Mouse (Mus musculus) limb, embryonic 13.5 days (tissue): ENCODE results near the gene Gimap4. TPM values are rescaled to one million over a fixed set of nuclear protein-coding genes. Genes with fewer than 3 reads are reported as not detected.

Experiments used
- ATAC-seq: fragments of 200-750 bp; cut with Nextera tagmentation; 2 replicates; pipeline ENCODE4 v1.8.0; 2017; ENCODE audit warnings: low read depth, moderate number of reproducible peaks, moderate TSS enrichment; ENCODE audit not compliant: low FRiP score
- H3K27ac ChIP-seq: fragments of 300-500 bp; sonication (generic); 2 replicates; pipeline ENCODE4 v1.5.1; 2015; ENCODE audit warnings: inconsistent platforms, mild to moderate bottlenecking, moderate library complexity
- H3K27me3 ChIP-seq: fragments of 300-500 bp; sonication (generic); 2 replicates; pipeline ENCODE4 v1.6.1; 2015; ENCODE audit warnings: mild to moderate bottlenecking, inconsistent platforms
- H3K36me3 ChIP-seq: fragments of 300-500 bp; sonication (generic); 2 replicates; pipeline ENCODE4 v1.6.1; 2015; ENCODE audit warnings: inconsistent platforms, mild to moderate bottlenecking, moderate library complexity
- H3K4me1 ChIP-seq: fragments of 300-500 bp; sonication (generic); 2 replicates; pipeline ENCODE4 v1.6.1; 2015; ENCODE audit warnings: inconsistent platforms
- H3K4me2 ChIP-seq: fragments of 300-500 bp; sonication (generic); replicated peaks from 2 replicates; pipeline ENCODE4 v1.6.1; 2015; ENCODE audit warnings: inconsistent platforms, mild to moderate bottlenecking, moderate library complexity
- H3K4me3 ChIP-seq: fragments of 300-500 bp; sonication (generic); 2 replicates; pipeline ENCODE4 v1.5.1; 2015; ENCODE audit warnings: moderate library complexity, mild to moderate bottlenecking, inconsistent platforms
- H3K9ac ChIP-seq: fragments of 300-500 bp; sonication (generic); 2 replicates; pipeline ENCODE4 v1.6.1; 2015; ENCODE audit warnings: mild to moderate bottlenecking, inconsistent platforms
- H3K9me3 ChIP-seq: fragments of 300-500 bp; sonication (generic); 2 replicates; pipeline ENCODE4 v1.6.1; 2016; ENCODE audit warnings: inconsistent platforms
- WGBS: fragments of 180-500 bp; shearing (Covaris S2); methylation state at CpG from one replicate; pipeline ENCODE4 v1.1.7; 2015; 5-methylcytosine and 5-hydroxymethylcytosine counted together
- polyA plus RNA-seq: library from polyadenylated mRNA; unstranded; fragments of >200 nt; fragmentation: Nextera tagmentation; extraction: Ambion mirVana; gene quantifications from 2 replicates; pipeline ENCODE4 v1.2.1, GENCODE M21; 2015

The Gimap4 gene
- 12.5 and 12.9 TPM in 2 replicates for polyA plus RNA-seq

DNA sequence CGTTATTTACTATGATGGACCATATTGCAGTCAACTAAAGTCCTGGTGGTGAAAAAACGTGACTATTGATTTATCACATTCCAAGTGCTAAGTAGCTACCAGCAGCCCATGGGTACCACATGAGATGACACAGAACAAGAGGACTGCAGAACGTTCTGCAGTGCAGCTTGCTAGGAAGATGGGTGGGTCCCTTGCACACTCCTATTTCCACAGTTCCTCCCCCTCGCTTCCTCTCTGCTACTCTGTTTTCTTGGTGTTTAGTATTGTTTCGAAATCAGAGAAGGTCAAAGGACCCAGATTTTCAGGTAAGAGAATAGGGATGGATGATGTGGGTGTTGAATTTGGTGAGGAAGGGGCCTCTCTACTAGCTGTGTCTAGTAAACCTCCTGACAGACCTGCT is at the start of gene Gimap4:
Gimap4 (plus strand) TSS at position 231 of the 400 bp plus-strand sequence.
- H3K4me1 ChIP-seq: no peaks in the 10 kb centered on the region
- ATAC-seq: no peak
- H3K9ac ChIP-seq: no peak within 1 kb of the TSS
- H3K4me3 ChIP-seq: no peak within 1 kb of the TSS
- no peaks in the 10 kb centered on the region for H3K9me3 ChIP-seq
- H3K27me3 ChIP-seq: no peaks in the 10 kb centered on the region
- no peak within 1 kb of the TSS for H3K4me2 ChIP-seq
- WGBS: 73% methylated on average over 5 of the region's 5 CpGs
- H3K36me3 ChIP-seq: no peaks in the 10 kb centered on the region
- H3K27ac ChIP-seq: no peak within 1 kb of the TSS

- 83% methylated on average over 2 of the region's 2 CpGs for WGBS
- ATAC-seq: no peak
Observed at GRCm38 (mm10) chr6:48635105-48635504, 49.2 kb upstream of the Gimap4 start.

GRCm38 (mm10) chr6:48636515-48636914 is 47.8 kb upstream of the Gimap4 start:
- Histone ChIP-seq H3K27me3 (peaks cover 3% of the 10 kb centered on the region; the same call in 1 of the 2 replicates), H3K4me1 (no peaks in the 10 kb centered on the region), H3K36me3 (no peaks in the 10 kb centered on the region), H3K9me3 (no peaks in the 10 kb centered on the region), H3K27ac (no peak overlapping the region), H3K4me2 (no peak overlapping the region), H3K4me3 (no peak overlapping the region), H3K9ac (no peak overlapping the region)
- no peak for ATAC-seq
- WGBS: 67% methylated on average over 6 of the region's 6 CpGs

More at GRCm38 (mm10) chr6:48635105-48635504, 49.2 kb upstream of the Gimap4 start:
- no peaks in the 10 kb centered on the region for H3K9me3 ChIP-seq
- H3K36me3 ChIP-seq: no peaks in the 10 kb centered on the region
- H3K4me2 ChIP-seq: no peak overlapping the region
- H3K9ac ChIP-seq: no peak overlapping the region
- no peak overlapping the region for H3K4me3 ChIP-seq
- H3K27me3 ChIP-seq: peaks cover 17% of the 10 kb centered on the region
- H3K4me1 ChIP-seq: no peaks in the 10 kb centered on the region
- H3K27ac ChIP-seq: no peak overlapping the region

GRCm38 (mm10) chr6:48637811-48638500 is 46.4 kb upstream of the Gimap4 start:
- Histone ChIP-seq H3K4me2 (no peak overlapping the region), H3K36me3 (no peaks in the 10 kb centered on the region), H3K9me3 (no peaks in the 10 kb centered on the region), H3K4me3 (no peak overlapping the region), H3K27me3 (no peaks in the 10 kb centered on the region), H3K9ac (no peak overlapping the region), H3K27ac (no peak overlapping the region), H3K4me1 (no peaks in the 10 kb centered on the region)
- no peak for ATAC-seq
- WGBS: 59% methylated on average over 6 of the region's 6 CpGs

- Histone ChIP-seq H3K27ac (no peak overlapping the region), H3K9ac (no peak overlapping the region), H3K36me3 (no peaks in the 10 kb centered on the region), H3K4me3 (no peak overlapping the region), H3K4me1 (no peaks in the 10 kb centered on the region), H3K4me2 (no peak overlapping the region), H3K27me3 (no peaks in the 10 kb centered on the region), H3K9me3 (no peaks in the 10 kb centered on the region)
- no peak for ATAC-seq
- WGBS: 74% methylated on average over 2 of the region's 2 CpGs
Observed at GRCm38 (mm10) chr6:48638553-48638952, 45.8 kb upstream of the Gimap4 start.

GRCm38 (mm10) chr6:48641391-48641790 is 43.0 kb upstream of the Gimap4 start:
- WGBS: 75% methylated on average over 6 of the region's 6 CpGs
- Histone ChIP-seq H3K9me3 (no peaks in the 10 kb centered on the region), H3K36me3 (no peaks in the 10 kb centered on the region), H3K4me1 (no peaks in the 10 kb centered on the region), H3K4me3 (no peak overlapping the region), H3K27me3 (no peaks in the 10 kb centered on the region), H3K27ac (no peak overlapping the region), H3K9ac (no peak overlapping the region), H3K4me2 (no peak overlapping the region)
- ATAC-seq: no peak

- no peaks in the 10 kb centered on the region for H3K36me3 ChIP-seq
- H3K4me2 ChIP-seq: no peak overlapping the region
- WGBS: 20% methylated on average over 4 of the region's 4 CpGs
- H3K4me1 ChIP-seq: no peaks in the 10 kb centered on the region
- H3K9me3 ChIP-seq: no peaks in the 10 kb centered on the region
- no peak overlapping the region for H3K4me3 ChIP-seq
- ATAC-seq: no peak
- H3K27ac ChIP-seq: no peak overlapping the region
- no peaks in the 10 kb centered on the region for H3K27me3 ChIP-seq
- H3K9ac ChIP-seq: no peak overlapping the region
Observed at GRCm38 (mm10) chr6:48642764-48643292, 41.5 kb upstream of the Gimap4 start.

DNA sequence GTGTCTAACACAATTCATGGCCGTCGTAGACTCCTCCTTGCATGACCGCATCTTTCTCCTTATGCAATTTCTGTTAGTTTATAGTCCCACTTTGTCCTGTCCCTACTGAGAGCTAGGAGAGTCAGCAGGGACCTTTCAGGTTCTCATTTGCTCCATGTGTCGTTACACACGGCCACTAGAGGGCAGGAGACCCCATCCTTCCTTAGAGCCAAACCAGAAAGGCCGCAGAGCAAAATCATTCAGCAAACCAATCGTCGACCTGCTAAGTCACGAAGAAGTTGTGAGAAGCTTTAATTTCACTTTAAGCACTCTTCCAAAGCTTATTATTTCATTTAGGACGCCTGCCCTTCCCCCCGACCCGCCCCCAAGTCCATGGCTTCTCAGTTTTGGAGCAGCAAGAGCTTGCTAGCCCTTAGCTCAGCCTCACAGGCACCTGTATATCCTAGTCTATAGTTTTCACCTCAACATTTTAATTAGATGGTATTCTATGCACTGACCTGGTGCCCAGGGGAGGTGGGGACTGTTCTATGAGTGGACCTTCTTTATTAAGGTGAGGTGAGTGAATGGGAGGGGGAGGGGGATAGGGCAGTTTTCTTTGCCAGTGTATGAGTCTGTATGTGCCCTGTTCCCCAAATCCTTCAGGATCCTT is 38.6 kb upstream of the Gimap4 start:
- H3K9me3 ChIP-seq: no peaks in the 10 kb centered on the region
- WGBS: 11% methylated on average over 12 of the region's 12 CpGs
- H3K27ac ChIP-seq: no peak overlapping the region
- H3K4me1 ChIP-seq: no peaks in the 10 kb centered on the region
- no peak overlapping the region for H3K9ac ChIP-seq
- no peaks in the 10 kb centered on the region for H3K36me3 ChIP-seq
- no peaks in the 10 kb centered on the region for H3K27me3 ChIP-seq
- H3K4me3 ChIP-seq: no peak overlapping the region
- ATAC-seq: no peak
- H3K4me2 ChIP-seq: no peak overlapping the region

DNA sequence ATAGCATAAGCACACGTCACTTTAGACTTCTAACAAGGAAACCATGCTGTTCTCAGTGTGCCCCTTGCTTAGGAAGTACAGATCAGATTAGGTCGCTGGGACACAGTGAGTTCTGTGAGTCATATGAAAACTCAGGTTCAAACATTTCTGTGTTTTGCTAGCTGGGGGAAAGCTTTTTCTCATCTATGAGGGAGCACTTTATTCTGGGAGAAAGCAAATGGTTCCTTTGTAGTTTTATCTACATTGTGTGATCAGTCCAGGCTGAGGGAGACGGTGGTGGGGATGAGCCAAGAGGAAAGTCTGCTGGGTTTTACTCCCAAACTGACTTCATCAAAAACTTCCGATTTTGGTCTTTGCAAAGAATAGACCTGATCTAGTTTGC is 38.0 kb upstream of the Gimap4 start:
- 84% methylated on average over 4 of the region's 4 CpGs for WGBS
- ATAC-seq: no peak
- H3K27ac ChIP-seq: no peak overlapping the region
- H3K9me3 ChIP-seq: no peaks in the 10 kb centered on the region
- no peaks in the 10 kb centered on the region for H3K4me1 ChIP-seq
- no peak overlapping the region for H3K4me3 ChIP-seq
- H3K36me3 ChIP-seq: no peaks in the 10 kb centered on the region
- H3K4me2 ChIP-seq: no peak overlapping the region
- no peak overlapping the region for H3K9ac ChIP-seq
- H3K27me3 ChIP-seq: no peaks in the 10 kb centered on the region

GRCm38 (mm10) chr6:48646995-48647394 is 37.4 kb upstream of the Gimap4 start, which contains the start of gene Gimap8:
Gene Gimap8 (plus strand): TSS chr6:48647234.
- Histone ChIP-seq H3K36me3 (no peaks in the 10 kb centered on the region), H3K9ac (no peak within 1 kb of the TSS), H3K4me2 (no peak within 1 kb of the TSS), H3K27me3 (no peaks in the 10 kb centered on the region), H3K4me1 (no peaks in the 10 kb centered on the region), H3K4me3 (no peak within 1 kb of the TSS), H3K27ac (no peak within 1 kb of the TSS), H3K9me3 (no peaks in the 10 kb centered on the region)
- ATAC-seq: no peak
- WGBS: 44% methylated on average over 3 of the region's 3 CpGs

DNA sequence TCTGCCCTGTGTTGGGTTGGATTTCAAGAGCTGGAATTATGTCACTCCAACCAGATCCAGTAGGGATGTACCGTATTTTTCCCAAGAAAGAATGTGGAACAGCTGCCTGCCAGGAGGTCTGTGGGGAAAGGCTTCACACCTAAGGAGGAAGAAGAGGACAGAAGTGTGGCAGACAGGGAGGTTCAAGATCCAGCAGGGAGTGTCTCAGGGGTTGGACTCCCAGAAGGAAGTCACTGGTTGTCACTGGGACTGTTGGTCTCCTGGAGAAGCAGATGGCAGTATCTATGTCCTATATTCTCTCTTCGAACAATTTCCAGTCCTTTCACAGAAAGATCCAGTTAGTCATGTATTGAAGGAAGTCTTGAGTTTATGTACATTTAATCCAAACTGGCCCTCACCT is 36.7 kb upstream of the Gimap4 start:
- Histone ChIP-seq H3K9ac (no peak overlapping the region), H3K36me3 (no peaks in the 10 kb centered on the region), H3K4me3 (no peak overlapping the region), H3K27ac (no peak overlapping the region), H3K4me2 (no peak overlapping the region), H3K4me1 (no peaks in the 10 kb centered on the region), H3K9me3 (no peaks in the 10 kb centered on the region), H3K27me3 (no peaks in the 10 kb centered on the region)
- WGBS: 82% methylated on average over 2 of the region's 2 CpGs
- ATAC-seq: no peak

DNA sequence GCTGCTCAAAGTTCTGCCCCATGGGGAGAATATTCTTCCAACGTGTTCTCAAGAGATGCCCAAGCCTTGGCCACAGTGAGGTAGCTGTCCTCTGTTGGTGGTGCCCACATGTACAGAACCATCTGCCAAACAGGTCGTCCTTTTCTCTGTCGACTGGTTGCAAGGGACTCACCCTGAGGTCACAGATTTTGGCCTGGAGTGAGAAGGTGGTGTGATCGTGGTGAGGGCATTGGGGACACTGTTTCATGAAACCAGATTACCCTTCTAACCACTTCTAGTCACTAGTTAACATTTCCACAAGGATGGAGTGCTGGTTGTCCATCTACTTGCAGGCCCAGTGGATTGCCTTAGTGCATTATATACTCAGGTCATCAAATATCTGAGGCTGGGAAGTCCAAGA is 35.6 kb upstream of the Gimap4 start:
- Histone ChIP-seq H3K4me3 (no peak overlapping the region), H3K9ac (no peak overlapping the region), H3K27me3 (no peaks in the 10 kb centered on the region), H3K9me3 (no peaks in the 10 kb centered on the region), H3K27ac (no peak overlapping the region), H3K4me1 (no peaks in the 10 kb centered on the region), H3K4me2 (no peak overlapping the region), H3K36me3 (no peaks in the 10 kb centered on the region)
- WGBS: 88% methylated on average over 4 of the region's 4 CpGs
- ATAC-seq: no peak
